Mouse (Mus musculus): ENCODE data around the gene Ankrd44. TPM values are rescaled to one million over a fixed set of nuclear protein-coding genes. Genes with fewer than 3 reads are reported as not detected.

The Ankrd44 gene
- total RNA-seq, 2 experiments from 2014 or later: 19.9 to 23.5 TPM

DNA sequence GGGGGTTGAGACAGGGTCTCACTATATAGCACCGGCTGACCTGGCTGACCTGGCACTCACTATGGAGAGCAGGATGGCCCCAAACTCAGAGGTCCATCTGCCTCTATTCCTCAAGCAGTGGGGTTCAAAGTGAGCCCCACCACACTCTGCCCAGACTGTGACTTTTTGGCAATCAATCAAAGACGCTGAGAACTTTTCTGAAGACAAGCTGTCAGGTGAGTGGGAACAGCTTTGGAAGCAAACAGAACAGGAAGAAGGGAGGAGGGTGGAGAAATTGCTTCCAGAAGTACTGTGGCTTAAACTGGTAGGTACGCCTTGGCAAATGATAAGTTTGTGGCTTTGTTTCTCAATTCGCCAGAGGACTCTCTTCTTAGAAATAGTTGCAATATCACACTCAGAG lies 9.7 kb downstream of the Ankrd44 start:
- Histone ChIP-seq H3K27ac (no peak overlapping the region), H3K4me3 (no peak overlapping the region)
- intact Hi-C loops (cut with DNase I): no loop called here
- DNase-seq (ENCODE audit: extremely low spot score in 1 of 2, low spot score in 2 of 2): no peak
- TF ChIP-seq CTCF (IDR thresholded peaks at IDR 0.05): no peak

DNA sequence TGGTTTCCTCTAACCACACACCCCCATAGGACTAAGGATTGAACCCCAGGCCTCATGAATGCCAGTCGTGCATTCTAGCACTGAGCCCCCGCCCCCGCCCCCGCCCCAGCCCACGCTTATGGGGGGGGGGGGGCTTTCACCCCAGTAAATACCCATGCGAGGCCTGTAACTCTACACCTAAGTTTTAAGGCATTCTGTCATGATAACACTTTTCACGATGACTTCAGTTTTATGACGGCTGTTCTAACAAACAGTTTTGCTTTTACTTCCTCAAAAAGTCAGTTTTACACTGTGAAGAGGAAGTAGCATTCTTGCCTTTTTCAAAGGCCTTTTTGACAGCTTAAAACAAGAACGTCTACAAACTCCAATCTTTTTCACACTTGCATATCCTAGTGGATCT lies 11.8 kb downstream of the Ankrd44 start:
- intact Hi-C loops (cut with DNase I): no loop called here
- DNase-seq (ENCODE audit: extremely low spot score in 1 of 2, low spot score in 2 of 2): no peak
- Histone ChIP-seq H3K27ac (no peak overlapping the region), H3K4me3 (no peak overlapping the region)
- no peak for TF ChIP-seq CTCF (IDR thresholded peaks at IDR 0.05)

DNA sequence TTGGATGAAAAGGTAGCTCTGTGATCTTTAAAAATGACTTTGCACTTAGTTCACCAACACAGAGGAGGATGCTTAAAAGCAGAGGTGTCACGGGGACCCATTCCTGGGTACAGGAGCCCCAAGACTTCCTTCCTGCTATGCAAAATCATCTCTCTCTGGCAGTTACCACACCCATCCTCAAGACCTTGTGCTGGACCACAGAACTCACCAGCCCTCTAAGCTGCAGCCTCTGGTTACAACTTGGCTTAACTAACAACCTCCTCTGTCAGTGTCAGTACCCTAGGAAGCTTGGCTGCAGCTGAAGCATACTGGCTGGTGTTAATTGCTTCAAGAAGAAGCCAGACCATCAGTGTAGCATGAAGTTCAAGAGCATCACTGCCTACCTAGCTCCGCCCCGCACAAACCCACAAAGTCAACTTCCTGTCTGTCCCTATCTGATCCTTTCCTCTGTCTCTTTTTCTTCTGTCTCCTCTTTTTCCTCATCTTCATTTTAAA lies 12.8 kb downstream of the Ankrd44 start:
- Histone ChIP-seq H3K27ac (no peak overlapping the region), H3K4me3 (no peak overlapping the region)
- DNase-seq (ENCODE audit: extremely low spot score in 1 of 2, low spot score in 2 of 2): no peak
- intact Hi-C loops (cut with DNase I): no loop called here
- TF ChIP-seq CTCF (IDR thresholded peaks at IDR 0.05): no peak

DNA sequence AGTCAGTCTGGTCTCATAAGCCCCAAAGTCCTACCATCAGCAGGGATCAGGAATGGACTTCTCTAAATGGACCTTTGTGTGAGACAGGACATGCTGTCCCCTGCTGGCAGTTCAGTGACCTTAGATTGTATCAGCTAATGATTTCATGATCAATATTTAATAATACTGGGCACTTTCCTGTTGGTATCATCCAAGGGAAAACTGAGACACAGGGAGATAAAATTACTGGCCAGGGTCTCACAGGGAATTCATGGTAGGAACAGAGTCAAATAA lies 13.2 kb downstream of the Ankrd44 start:
- DNase-seq (ENCODE audit: extremely low spot score in 1 of 2, low spot score in 2 of 2): no peak
- no peak overlapping the region for H3K27ac ChIP-seq
- peak; percentile 26 for TF ChIP-seq CTCF (IDR thresholded peaks at IDR 0.05)
- H3K4me3 ChIP-seq: no peak overlapping the region
- intact Hi-C loops (cut with DNase I): no loop called here

DNA sequence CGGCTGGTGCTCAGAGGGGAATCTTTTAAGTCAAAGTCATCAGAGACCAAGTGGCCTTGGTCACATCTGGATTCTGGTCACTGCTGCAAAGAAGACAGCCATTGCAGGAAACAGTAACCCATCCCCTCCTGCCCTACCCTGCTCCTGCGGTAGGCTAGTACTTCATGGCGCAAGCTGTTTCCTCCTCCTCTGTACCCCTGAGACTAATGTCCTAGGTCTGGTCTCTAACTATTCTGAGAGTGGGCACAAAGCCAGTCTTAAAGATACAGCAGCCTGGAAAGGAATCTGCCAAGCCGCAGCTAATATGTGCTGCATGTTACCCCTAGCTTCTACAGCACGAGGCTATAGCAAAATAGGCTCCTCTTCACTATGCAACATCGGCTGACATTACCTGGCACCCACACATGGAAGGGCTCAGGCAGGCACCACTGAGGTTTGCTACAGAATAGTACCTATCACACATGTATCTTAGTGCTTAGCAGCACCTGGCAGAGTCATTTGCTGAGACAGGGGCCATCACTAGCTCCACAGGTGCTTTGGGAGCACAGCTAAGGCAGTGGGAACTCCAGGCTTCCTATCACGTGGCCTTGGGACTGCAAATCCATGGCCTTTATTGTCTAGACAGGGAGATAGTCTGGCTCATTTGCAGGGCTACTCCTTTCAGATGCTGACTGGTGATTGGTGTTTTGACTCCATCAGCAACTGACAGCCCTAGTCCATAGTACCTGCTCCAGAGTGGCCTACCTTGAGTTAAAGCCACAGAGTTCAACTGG lies 13.7 kb downstream of the Ankrd44 start:
- H3K4me3 ChIP-seq: no peak overlapping the region
- no peak overlapping the region for H3K27ac ChIP-seq
- TF ChIP-seq CTCF (IDR thresholded peaks at IDR 0.05): no peak
- DNase-seq (ENCODE audit: extremely low spot score in 1 of 2, low spot score in 2 of 2): no peak
- intact Hi-C loops (cut with DNase I): no loop called here

DNA sequence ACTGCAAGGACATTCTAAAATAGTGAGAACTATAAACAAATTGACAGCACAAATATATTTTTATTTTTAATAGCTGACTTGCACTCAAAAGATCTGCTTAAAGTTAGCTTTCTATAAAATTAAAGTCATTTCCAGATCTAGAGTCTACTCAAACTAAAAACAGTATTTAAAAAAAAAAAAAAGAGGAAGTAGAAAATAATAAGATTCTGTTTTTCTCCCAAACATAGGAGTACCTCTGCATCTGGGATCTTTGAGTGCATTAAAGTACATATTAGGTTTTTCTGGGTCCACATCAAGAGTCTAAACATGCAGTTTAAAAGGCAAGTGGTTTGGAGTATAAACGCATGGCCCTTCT lies 15.0 kb downstream of the Ankrd44 start:
- intact Hi-C loops (cut with DNase I): no loop called here
- no peak overlapping the region for H3K4me3 ChIP-seq
- no peak for DNase-seq (ENCODE audit: extremely low spot score in 1 of 2, low spot score in 2 of 2)
- no peak for TF ChIP-seq CTCF (IDR thresholded peaks at IDR 0.05)
- H3K27ac ChIP-seq: no peak overlapping the region

DNA sequence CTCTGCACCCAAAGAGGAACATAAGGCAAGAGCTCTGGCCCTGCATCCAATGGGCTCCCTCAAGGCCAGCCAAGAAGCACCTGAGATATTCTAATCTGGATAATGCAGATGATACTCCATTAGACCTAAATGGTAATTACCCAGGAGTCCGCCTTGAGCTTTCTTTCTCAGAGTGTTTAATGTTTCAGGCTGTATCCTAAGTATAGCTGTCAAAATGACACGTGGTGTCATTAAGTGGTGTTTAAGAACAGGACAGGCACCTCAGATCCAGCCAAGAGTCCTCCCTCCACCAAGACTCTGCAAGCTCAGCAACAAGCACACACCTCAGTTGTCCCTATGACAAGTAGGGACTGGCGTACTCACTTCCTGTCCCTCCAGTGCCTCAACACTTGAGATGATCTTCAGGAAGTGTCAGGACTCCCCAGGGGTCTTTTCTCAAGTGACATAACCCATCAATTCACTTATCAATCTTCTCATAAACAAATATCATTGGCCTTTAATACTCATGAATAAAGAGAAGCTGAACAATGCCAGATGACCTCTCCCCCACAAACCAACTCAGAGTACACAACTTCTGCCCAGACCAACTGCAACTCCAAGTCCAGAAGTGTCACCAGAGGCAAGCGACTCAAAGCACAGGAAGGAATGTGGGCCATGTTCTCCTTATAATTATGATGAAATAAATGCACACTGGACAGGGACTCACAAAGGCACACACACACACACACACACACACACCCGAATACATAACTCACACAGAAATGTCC lies 15.5 kb downstream of the Ankrd44 start:
- DNase-seq (ENCODE audit: extremely low spot score in 1 of 2, low spot score in 2 of 2): no peak
- intact Hi-C loops (cut with DNase I): no loop called here
- H3K4me3 ChIP-seq: no peak overlapping the region
- TF ChIP-seq CTCF (IDR thresholded peaks at IDR 0.05): no peak
- H3K27ac ChIP-seq: no peak overlapping the region

DNA sequence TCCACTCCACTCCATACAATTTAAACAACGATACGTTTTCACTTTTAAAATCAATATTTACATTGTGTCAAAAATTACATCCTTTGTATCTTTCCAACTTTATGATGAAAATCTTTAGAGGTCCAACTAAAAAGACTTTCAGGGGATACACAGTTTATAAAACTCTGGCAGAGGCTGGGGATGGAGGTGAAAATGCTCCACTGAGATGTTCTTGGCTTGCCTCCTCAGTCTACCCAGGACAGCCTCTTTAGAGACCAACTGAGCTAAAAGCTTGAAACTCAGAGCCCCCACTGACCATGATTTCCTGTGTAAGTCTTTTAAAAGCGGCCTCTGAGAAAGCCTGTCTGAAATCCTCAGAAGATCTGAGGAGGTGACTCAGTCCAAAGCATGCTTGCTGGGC lies 17.4 kb downstream of the Ankrd44 start:
- DNase-seq (ENCODE audit: extremely low spot score in 1 of 2, low spot score in 2 of 2): no peak
- H3K4me3 ChIP-seq: no peak overlapping the region
- intact Hi-C loops (cut with DNase I): no loop called here
- H3K27ac ChIP-seq: no peak overlapping the region
- TF ChIP-seq CTCF (IDR thresholded peaks at IDR 0.05): no peak

DNA sequence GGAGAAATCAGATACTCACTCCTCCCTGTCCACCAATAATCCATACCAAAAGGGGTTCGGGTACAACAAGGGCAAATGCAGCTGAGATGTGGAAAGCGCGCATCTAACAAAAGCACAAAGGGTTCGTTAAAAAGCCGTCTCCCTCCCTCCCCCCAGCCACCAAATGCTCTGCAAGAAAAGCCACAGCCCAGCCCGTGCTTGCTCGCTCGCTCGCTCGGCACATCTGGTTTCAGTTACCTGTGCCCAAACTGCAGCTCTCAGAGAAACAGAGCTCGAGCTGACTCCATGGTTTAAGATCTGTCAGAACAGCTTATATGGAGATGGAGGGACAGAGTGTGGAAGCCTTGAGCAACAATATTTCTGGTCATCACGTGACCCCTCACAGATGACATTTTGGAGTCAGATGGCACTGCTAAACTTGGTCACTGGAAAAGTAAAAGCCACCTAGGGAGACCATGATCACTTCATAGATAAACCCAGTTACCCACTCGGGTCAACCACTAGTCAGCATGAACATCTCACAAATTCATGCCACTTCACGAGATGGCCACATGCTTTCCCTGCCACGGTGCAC lies 19.0 kb downstream of the Ankrd44 start:
- no peak for TF ChIP-seq CTCF (IDR thresholded peaks at IDR 0.05)
- Histone ChIP-seq H3K4me3 (no peak overlapping the region), H3K27ac (no peak overlapping the region)
- no peak for DNase-seq (ENCODE audit: extremely low spot score in 1 of 2, low spot score in 2 of 2)
- intact Hi-C loops (cut with DNase I): no loop called here

DNA sequence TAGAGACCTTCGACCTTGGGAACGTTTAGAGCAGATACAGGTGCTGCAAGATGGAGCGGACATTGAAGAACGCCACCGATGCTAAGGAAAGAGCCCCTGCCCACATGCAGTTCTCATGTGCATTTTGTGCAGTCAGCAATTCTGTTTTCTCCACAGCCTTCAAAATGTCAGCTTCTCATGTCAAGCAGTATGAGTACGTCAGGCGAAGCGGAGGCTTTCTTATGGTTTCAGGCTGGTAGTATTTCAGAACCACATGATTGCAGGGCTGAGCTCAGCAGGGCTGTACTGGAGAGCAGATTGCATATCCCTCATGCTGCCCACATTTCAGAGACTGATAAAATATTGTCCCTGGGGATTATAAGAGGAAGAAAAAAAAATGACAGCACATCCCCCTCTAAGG lies 19.9 kb downstream of the Ankrd44 start:
- intact Hi-C loops (cut with DNase I): no loop called here
- Histone ChIP-seq H3K4me3 (no peak overlapping the region), H3K27ac (no peak overlapping the region)
- TF ChIP-seq CTCF (IDR thresholded peaks at IDR 0.05): no peak
- DNase-seq (ENCODE audit: extremely low spot score in 1 of 2, low spot score in 2 of 2): no peak

DNA sequence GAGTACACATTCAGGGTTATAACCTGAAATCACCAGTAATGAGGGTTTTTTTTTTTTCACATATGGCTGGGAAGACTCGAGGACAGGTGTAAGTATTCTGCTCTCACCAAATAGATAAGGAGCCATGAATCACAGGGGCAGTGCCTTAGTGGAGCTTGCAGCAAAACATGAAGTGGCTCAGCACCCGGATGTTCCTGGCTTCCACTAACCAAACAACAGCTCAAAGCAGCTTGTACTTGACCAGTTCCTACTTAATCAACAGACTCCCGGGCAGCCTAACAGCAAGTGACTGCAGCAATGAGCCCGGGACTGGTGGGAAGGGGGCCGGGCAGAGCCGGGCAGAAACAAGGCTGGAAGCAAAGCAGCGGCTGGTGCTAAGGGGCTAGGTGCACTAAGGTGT lies 20.6 kb downstream of the Ankrd44 start:
- H3K4me3 ChIP-seq: no peak overlapping the region
- intact Hi-C loops (cut with DNase I): no loop called here
- no peak for TF ChIP-seq CTCF (IDR thresholded peaks at IDR 0.05)
- no peak for DNase-seq (ENCODE audit: extremely low spot score in 1 of 2, low spot score in 2 of 2)
- no peak overlapping the region for H3K27ac ChIP-seq

DNA sequence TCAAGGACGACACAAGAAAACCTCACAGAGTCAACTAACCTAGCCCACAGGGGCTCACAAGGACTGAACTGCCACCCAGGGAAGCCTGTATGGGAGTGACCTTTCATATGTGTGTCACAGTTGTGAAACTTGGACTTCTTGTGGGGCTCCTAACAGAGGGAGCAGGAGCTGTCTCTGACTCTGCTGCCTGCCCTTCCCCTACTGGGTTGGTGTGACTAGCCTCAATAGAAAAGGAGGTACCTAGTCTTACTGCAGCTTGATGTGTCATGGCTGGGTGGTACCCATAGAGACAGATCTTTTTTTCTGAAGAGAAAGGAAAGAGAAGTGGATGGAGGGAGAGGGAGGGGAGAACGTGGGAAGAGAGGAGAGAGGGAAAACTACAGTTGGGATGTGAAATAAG lies 22.0 kb downstream of the Ankrd44 start:
- Histone ChIP-seq H3K4me3 (no peak overlapping the region), H3K27ac (no peak overlapping the region)
- TF ChIP-seq CTCF (IDR thresholded peaks at IDR 0.05): no peak
- no peak for DNase-seq (ENCODE audit: extremely low spot score in 1 of 2, low spot score in 2 of 2)
- intact Hi-C loops (cut with DNase I): no loop called here
